Mouse (Mus musculus) limb, embryonic 10.5 days (tissue): ENCODE data around the gene Eng. TPM values are rescaled to one million over a fixed set of nuclear protein-coding genes. Genes with fewer than 3 reads are reported as not detected.

ENCODE experiments used
- DNase-seq: peaks from one replicate; pipeline ENCODE4 v3.0.0-alpha.2; 2017; ENCODE audit warnings: low spot score
- H3K27ac ChIP-seq: fragments of 300-500 bp; sonication (generic); 2 replicates; pipeline ENCODE4 v1.5.1; 2016; ENCODE audit warnings: mild to moderate bottlenecking
- H3K27me3 ChIP-seq: fragments of 300-500 bp; sonication (generic); 2 replicates; pipeline ENCODE4 v1.6.1; 2016; ENCODE audit warnings: low read depth, mild to moderate bottlenecking; ENCODE audit not compliant: poor library complexity, severe bottlenecking
- H3K36me3 ChIP-seq: fragments of 300-500 bp; sonication (generic); 2 replicates; pipeline ENCODE4 v1.6.1; 2016; ENCODE audit warnings: mild to moderate bottlenecking, moderate library complexity
- H3K4me1 ChIP-seq: fragments of 300-500 bp; sonication (generic); 2 replicates; pipeline ENCODE4 v1.6.1; 2016
- H3K4me3 ChIP-seq: fragments of 300-500 bp; sonication (generic); 2 replicates; pipeline ENCODE4 v1.5.1; 2016; ENCODE audit warnings: mild to moderate bottlenecking, moderate library complexity
- H3K9me3 ChIP-seq: fragments of 300-500 bp; sonication (generic); replicated peaks from 2 replicates; pipeline ENCODE4 v1.6.1; 2016; ENCODE audit warnings: mild to moderate bottlenecking
- WGBS: fragments of 180-500 bp; shearing (Covaris S2); methylation state at CpG from one replicate; pipeline ENCODE4 v1.1.7; 2016; 5-methylcytosine and 5-hydroxymethylcytosine counted together
- polyA plus RNA-seq: library from polyadenylated mRNA; unstranded; fragments of >200 nt; fragmentation: Nextera tagmentation; extraction: Ambion mirVana; gene quantifications from 2 replicates; pipeline ENCODE4 v1.2.1, GENCODE M21; 2016

The Eng gene
- polyA plus RNA-seq, 1 experiment from 2014 or later = 27.9 TPM

DNA sequence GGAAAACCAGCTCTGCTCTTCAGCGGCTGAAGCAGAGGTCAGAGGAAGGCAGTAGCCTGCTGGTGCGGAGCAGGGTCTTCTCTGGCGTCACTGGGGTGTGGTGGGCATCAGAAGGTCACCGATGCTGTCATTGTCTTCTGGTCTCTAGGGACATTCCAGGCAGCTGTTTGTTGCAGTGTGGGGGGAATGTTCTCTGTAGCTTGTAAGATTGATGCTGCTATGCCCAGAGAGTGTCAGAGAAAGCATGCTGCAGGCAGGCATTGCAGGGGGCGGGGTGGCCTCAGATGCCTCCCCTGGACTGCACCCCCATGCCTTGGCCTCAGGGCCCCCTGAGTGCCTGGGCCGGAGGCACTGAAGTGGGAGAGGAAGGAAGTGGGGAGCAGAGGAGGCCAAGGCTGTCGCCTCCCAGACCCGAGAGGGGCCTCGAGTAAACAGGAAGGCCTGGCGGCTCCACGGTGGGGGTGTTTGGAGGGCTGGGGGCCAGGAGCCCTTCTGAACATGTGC lies 8.6 kb upstream of the Eng start:
- WGBS = 33% methylated on average over 11 of the region's 11 CpGs
- Histone ChIP-seq H3K9me3 (no peaks in the 10 kb centered on the region), H3K36me3 (peaks cover 13% of the 10 kb centered on the region), H3K27ac (peak overlapping the region; percentile 83), H3K27me3 (no peaks in the 10 kb centered on the region), H3K4me3 (no peak overlapping the region), H3K4me1 (peaks cover 29% of the 10 kb centered on the region)
- no peak for DNase-seq

DNA sequence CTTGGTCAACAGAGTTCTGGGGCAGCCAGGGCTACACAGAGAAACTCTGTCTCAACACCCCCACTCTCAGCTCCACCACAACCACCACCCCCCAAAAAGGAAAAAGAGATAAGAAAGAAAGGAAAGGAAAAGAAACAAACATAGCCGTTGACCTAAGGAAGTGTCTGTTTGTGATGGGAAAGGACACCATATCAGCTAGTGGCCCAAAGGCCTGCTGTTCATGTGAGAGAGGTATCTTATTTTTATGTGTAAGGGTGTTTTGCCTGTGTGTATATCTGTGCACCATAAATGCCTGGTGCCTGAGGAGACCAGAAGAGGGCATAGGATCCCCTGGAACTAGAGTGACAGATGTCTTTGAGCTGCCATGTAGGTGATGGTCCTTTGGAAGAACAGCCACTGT lies 6.8 kb upstream of the Eng start:
- 90% methylated on average over 1 of the region's 1 CpGs for WGBS
- no peak for DNase-seq
- H3K27me3 ChIP-seq = no peaks in the 10 kb centered on the region
- H3K9me3 ChIP-seq = no peaks in the 10 kb centered on the region
- H3K4me3 ChIP-seq = no peak overlapping the region
- H3K27ac ChIP-seq = no peak overlapping the region
- H3K4me1 ChIP-seq = peaks cover 25% of the 10 kb centered on the region
- peaks cover under 1% of the 10 kb centered on the region; the same call in 1 of the 2 replicates for H3K36me3 ChIP-seq

DNA sequence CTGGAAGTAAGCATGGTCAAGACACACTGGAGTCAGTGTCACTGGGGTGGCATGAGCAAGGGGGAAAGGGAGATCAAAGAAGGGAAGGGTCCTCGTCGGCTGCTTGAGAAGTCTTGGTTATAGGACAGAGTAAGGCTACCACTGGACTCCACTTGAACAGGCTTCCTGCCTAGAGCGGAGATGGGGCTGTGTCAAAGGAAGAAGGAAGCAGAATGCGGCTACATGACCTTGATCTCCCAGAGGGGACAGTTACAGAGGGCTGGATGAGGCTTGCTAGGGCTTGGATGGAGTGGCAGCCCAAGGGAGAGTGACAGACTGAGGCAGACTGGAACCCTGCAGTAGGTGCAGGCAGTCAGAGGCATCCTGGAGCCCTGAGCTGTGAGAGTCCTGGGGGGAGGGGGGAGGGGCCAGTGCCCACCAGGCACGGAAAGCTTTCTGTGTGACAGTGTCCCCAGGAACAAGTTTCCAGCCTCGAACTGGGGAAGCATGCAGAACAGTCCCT lies 5.8 kb upstream of the Eng start:
- Histone ChIP-seq H3K36me3 (no peaks in the 10 kb centered on the region), H3K27ac (peak overlapping the region; percentile 21), H3K27me3 (no peaks in the 10 kb centered on the region), H3K9me3 (no peaks in the 10 kb centered on the region), H3K4me1 (peaks cover 34% of the 10 kb centered on the region), H3K4me3 (no peak overlapping the region)
- 58% methylated on average over 6 of the region's 6 CpGs for WGBS
- no peak for DNase-seq

DNA sequence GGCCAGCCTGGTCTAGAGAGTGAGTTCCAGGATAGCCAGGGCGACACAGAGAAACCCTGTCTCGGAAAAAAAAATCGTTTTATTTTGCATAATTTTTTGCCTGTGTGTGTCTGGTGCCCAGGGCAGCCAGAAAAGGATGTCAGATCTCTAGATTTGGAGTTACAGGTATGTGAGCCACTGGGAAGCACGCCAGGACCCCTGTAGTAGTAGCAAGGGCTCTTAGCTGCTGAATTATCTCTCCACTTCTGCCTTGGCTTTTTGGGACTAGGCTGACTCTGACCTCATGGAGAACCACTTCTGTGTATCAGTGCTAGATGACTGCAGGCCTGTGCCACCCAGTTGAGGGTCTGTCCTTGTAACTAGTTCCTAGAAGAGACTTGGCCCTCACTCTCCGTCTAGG lies 4.6 kb upstream of the Eng start:
- Histone ChIP-seq H3K4me1 (peaks cover 43% of the 10 kb centered on the region), H3K36me3 (no peaks in the 10 kb centered on the region), H3K27me3 (no peaks in the 10 kb centered on the region), H3K4me3 (no peak overlapping the region), H3K27ac (0 out of 2 replicates have a peak overlapping the region, but pooled peaks have one; percentile 9), H3K9me3 (no peaks in the 10 kb centered on the region)
- no peak for DNase-seq
- 89% methylated on average over 5 of the region's 5 CpGs for WGBS

DNA sequence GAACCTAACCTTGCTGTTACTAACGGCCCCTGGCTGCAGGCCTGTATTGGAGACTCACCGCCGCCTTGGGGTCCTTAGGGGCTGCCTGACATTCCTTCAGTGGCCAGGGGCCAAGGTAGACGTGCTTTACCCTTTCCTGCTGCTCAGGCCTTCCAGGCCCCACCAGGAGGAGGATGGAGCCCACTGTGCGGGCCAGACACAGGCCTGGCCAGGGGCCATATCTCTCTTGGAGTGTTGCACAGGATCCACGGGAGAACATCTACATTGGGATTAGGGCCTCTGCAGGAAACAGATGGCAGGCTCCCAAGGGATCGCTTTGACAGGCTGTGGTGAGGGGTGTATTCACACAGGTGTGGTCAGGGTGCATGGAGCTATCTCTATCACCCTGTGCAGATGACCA lies 3.6 kb upstream of the Eng start:
- no peaks in the 10 kb centered on the region for H3K36me3 ChIP-seq
- peaks cover 38% of the 10 kb centered on the region for H3K4me1 ChIP-seq
- H3K9me3 ChIP-seq = no peaks in the 10 kb centered on the region
- 80% methylated on average over 7 of the region's 7 CpGs for whole genome bisulfite sequencing
- H3K27ac ChIP-seq = peak overlapping the region; percentile 9
- no peak for DNase-seq
- no peaks in the 10 kb centered on the region for H3K27me3 ChIP-seq
- no peak overlapping the region for H3K4me3 ChIP-seq

DNA sequence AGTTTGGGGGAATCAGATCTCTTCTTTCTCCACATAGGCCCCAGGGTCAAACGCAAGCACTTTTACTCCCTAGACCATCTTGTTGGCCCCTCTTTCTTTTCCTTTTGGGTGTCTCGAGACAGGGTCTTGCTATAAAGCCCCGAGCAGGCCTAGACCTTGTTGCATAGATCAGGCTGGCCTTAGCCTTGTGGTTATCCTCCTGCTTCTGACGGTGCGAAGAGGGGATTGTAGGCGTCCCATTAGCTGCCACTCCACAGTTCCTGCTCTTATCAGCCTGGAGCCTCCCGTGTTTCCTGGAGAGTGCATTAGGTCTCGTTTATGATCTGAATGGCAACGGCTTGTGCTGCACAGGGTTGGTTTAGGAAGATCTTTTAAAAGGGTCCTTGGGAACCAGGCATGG lies 2.3 kb upstream of the Eng start:
- Histone ChIP-seq H3K9me3 (no peaks in the 10 kb centered on the region), H3K36me3 (no peaks in the 10 kb centered on the region), H3K27me3 (no peaks in the 10 kb centered on the region), H3K4me1 (peaks cover 32% of the 10 kb centered on the region), H3K27ac (peak overlapping the region; percentile 22; the same call in 1 of the 2 replicates), H3K4me3 (no peak overlapping the region)
- 74% methylated on average over 9 of the region's 9 CpGs for WGBS
- DNase-seq = no peak

DNA sequence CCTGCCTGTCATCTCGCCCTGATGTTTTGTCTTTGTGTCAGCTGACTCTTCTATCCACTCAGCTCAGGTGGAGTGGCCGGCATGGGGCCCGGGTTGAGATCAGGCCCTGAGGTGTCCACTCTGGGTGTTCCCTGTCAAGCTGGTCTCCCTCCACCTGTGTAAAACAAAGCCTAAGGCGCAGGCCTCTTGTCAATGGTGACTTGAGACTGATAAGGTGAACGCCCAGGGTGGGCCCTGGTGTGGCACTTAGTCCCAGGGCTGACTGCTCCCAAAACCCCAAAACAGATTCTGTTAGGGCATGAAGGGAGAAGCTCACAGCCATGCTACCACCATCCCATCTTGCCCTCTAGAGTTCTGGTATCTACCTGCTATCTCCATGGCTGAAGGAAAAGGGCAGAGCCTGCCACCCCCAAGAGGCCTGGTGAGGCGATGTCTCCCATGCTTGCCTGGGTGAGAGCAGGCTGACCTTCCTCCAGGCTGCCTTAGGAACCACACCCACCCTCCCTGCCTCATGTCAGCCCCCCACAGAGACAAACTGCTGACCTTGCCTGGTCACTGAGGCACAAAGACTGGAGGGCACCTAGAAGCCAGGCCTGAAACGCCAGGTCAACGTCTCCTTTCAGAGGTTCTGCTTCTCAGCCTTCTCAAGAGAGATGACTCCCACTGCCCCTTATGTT lies 1.5 kb upstream of the Eng start:
- Histone ChIP-seq H3K9me3 (no peaks in the 10 kb centered on the region), H3K36me3 (no peaks in the 10 kb centered on the region), H3K27ac (peak overlapping the region; percentile 85), H3K4me3 (no peak overlapping the region), H3K27me3 (no peaks in the 10 kb centered on the region), H3K4me1 (peaks cover 32% of the 10 kb centered on the region)
- DNase-seq = no peak
- 91% methylated on average over 8 of the region's 8 CpGs for WGBS

DNA sequence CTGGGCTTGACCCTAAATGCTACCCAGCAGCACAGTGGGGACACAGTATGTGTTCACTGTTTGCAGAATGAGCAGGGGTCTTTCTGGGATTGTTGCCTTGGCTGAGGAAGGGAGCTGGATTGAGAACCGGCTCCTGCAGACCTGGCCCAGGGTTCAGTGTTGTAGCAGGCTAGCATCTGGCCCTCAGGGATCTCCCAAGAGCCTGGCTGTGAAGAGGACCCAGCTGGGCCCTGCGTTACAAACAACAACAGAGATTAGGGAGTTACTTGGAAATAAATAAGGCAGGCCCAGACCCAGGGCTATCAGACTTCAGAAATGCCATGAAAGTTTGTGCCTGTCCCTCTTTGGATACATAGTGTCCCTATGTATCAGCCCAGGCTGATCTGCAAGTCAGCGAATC lies 748 bp upstream of the Eng start:
- Histone ChIP-seq H3K9me3 (no peaks in the 10 kb centered on the region), H3K36me3 (no peaks in the 10 kb centered on the region), H3K27me3 (no peaks in the 10 kb centered on the region), H3K4me3 (no peak overlapping the region), H3K27ac (peak overlapping the region; percentile 85), H3K4me1 (peaks cover 31% of the 10 kb centered on the region)
- DNase-seq = no peak
- 67% methylated on average over 3 of the region's 3 CpGs for WGBS

DNA sequence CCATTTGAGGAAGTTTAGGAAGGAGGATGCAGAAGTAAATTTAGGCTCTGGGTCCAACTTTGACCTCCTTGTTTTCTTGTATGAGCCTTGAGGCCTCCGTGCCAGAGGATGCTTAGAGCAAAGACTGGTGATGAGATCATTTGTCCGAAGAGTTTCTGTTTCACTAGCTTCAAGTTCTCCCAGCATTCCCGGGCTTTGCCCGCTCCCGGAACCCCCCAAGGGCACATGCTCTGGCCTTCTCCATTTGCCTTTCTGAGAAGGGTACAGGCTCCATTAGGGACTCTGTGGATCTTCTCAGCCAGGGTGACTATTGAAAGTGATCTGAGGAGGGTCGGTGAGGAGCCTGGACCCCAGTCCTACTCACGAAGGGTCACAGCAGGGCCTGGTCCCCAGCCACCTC lies 971 bp downstream of the Eng start:
- H3K4me3 ChIP-seq = peak overlapping the region; percentile 39
- no peak for DNase-seq
- H3K27me3 ChIP-seq = no peaks in the 10 kb centered on the region
- H3K4me1 ChIP-seq = peaks cover 28% of the 10 kb centered on the region
- no peaks in the 10 kb centered on the region for H3K9me3 ChIP-seq
- H3K27ac ChIP-seq = peak overlapping the region; percentile 53
- H3K36me3 ChIP-seq = no peaks in the 10 kb centered on the region
- 90% methylated on average over 7 of the region's 7 CpGs for WGBS

DNA sequence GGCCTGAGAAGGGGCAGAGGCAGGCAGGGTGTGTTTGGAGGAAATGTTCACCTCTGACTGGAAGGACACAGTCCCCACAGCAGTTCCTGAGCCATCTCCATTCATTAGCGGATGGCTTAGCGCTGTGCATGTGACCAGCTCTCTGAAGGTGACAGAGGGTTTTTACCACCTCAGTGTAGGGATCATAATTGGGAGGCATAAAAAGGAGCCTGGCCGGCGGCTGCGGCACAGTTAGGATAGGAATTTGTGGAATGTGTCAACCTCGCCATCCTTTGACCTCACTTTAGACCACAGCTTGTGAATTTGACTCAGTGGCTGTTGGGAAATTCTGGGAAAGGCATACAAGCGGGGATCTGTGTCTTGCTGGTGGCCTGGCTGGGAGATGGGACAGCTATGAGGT lies 7.4 kb downstream of the Eng start:
- no peaks in the 10 kb centered on the region for H3K27me3 ChIP-seq
- H3K4me1 ChIP-seq = peaks cover 37% of the 10 kb centered on the region
- no peaks in the 10 kb centered on the region for H3K36me3 ChIP-seq
- H3K9me3 ChIP-seq = no peaks in the 10 kb centered on the region
- DNase-seq = no peak
- peak overlapping the region; percentile 89 for H3K27ac ChIP-seq
- WGBS = 18% methylated on average over 7 of the region's 7 CpGs
- H3K4me3 ChIP-seq = no peak overlapping the region

DNA sequence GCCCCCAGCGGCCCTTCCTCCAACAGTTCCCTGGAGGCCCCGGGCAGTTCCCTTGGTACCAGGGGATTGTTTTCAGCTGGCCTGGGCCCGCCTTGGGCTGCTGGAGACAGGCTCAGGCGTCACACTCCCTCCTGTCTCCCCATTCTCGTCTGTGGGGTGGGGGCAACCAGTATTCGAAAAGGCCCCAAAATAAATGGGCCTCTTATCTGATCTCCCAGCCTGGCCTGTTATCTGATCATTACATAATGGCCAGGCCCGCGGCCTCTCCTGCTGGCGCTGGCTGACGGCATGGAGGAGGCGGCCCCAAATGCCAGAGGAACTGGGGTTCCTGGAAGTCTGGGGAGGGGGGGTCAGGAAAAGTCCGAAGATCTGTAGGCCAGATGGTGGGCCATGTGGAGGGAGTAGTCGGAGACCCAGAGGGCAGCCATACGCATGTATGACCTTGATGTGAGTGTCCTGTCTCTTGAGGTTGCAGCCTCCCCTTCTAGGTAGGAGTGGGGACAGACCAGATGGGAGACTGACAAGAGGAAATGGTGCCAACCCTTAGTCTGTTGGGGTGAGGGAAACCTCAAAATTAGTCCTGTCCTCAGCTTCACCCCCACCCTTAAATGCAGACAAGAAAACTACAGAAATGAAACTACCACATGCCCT lies 8.5 kb downstream of the Eng start:
- DNase-seq = no peak
- WGBS = 56% methylated on average over 14 of the region's 14 CpGs
- peak overlapping the region; percentile 16 for H3K4me3 ChIP-seq
- H3K9me3 ChIP-seq = no peaks in the 10 kb centered on the region
- H3K4me1 ChIP-seq = peaks cover 37% of the 10 kb centered on the region
- H3K36me3 ChIP-seq = no peaks in the 10 kb centered on the region
- H3K27ac ChIP-seq = peak overlapping the region; percentile 89
- H3K27me3 ChIP-seq = no peaks in the 10 kb centered on the region

DNA sequence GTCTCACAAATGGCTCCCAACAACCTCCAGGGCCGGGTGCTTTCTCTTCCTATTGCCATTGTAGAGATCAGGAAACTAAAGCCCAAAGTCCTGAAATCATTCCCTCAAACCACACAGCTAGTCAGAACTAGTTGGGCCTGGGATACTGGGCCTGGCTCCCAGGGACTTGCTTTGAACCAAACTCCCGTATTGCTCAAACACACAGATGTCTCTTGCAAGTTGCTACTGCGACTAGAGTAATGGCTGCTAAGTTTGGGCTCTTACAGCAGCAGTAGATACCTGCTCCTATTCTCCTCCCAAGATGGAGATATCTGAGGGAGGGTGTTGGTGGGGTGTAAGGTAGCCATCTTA lies 9.0 kb downstream of the Eng start:
- Histone ChIP-seq H3K4me3 (no peak overlapping the region), H3K4me1 (peaks cover 37% of the 10 kb centered on the region), H3K27me3 (no peaks in the 10 kb centered on the region), H3K27ac (peak overlapping the region; percentile 89), H3K9me3 (no peaks in the 10 kb centered on the region), H3K36me3 (no peaks in the 10 kb centered on the region)
- no peak for DNase-seq
- 83% methylated on average over 3 of the region's 3 CpGs for WGBS

DNA sequence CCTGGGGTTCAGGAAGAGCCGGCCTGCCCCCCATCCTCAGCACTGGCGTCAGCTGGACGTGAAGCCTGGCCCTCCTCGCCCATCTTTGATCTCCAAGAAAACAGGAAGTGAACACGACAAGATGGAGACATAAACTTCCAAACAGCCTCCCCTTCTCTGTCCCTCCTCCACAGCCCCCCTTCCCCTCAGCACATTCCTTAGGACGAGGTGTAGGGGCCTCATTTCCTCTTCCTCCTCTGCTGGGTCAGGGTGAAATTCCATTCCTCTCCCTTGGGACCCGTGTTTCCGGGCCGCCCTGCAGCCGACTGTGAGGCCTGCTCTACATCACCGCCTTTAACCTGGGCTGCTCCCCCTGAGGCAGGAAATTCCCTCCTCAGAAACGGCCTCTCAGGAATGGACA lies 9.4 kb downstream of the Eng start:
- H3K27me3 ChIP-seq = no peaks in the 10 kb centered on the region
- peak overlapping the region; percentile 89 for H3K27ac ChIP-seq
- H3K9me3 ChIP-seq = no peaks in the 10 kb centered on the region
- DNase-seq = peak; percentile 70
- peaks cover 37% of the 10 kb centered on the region for H3K4me1 ChIP-seq
- 31% methylated on average over 12 of the region's 12 CpGs for WGBS
- H3K36me3 ChIP-seq = no peaks in the 10 kb centered on the region
- H3K4me3 ChIP-seq = no peak overlapping the region
